Mouse (Mus musculus) midbrain, postnatal 0 days (tissue): ENCODE measurements around the gene Uggt1. TPM values are rescaled to one million over a fixed set of nuclear protein-coding genes. Genes with fewer than 3 reads are reported as not detected.

Source experiments
- ATAC-seq: fragments of 200-750 bp; cut with Nextera tagmentation; 2 replicates; pipeline ENCODE4 v1.8.0; 2017; ENCODE audit warnings: moderate number of reproducible peaks, mild to moderate bottlenecking, moderate TSS enrichment, moderate library complexity; ENCODE audit not compliant: low FRiP score
- DNase-seq: peaks from one replicate; pipeline ENCODE4 v3.0.0-alpha.2; 2015; ENCODE audit warnings: low spot score
- H3K27ac ChIP-seq: fragments of 300-500 bp; sonication (generic); 2 replicates; pipeline ENCODE4 v1.5.1; 2014; ENCODE audit warnings: low read depth, mild to moderate bottlenecking, low read length, mixed read lengths
- H3K27me3 ChIP-seq: fragments of 300-500 bp; sonication (generic); 2 replicates; pipeline ENCODE4 v1.6.1; 2014; ENCODE audit warnings: low read length, control low read depth, mixed read lengths; ENCODE audit not compliant: insufficient read depth
- H3K36me3 ChIP-seq: fragments of 300-500 bp; sonication (generic); 2 replicates; pipeline ENCODE4 v1.6.1; 2014; ENCODE audit warnings: low read length, control low read depth, mixed read lengths; ENCODE audit not compliant: insufficient read depth
- H3K4me1 ChIP-seq: fragments of 300-500 bp; sonication (generic); 2 replicates; pipeline ENCODE4 v1.6.1; 2014; ENCODE audit warnings: mild to moderate bottlenecking, control low read depth, antibody characterized with exemption, low read length, mixed read lengths; ENCODE audit not compliant: insufficient read depth
- H3K4me2 ChIP-seq: fragments of 300-500 bp; sonication (generic); 2 replicates; pipeline ENCODE4 v1.6.1; 2014; ENCODE audit warnings: low read depth, mild to moderate bottlenecking, low read length, mixed read lengths; ENCODE audit not compliant: poor library complexity, severe bottlenecking
- H3K4me3 ChIP-seq: fragments of 300-500 bp; sonication (generic); 2 replicates; pipeline ENCODE4 v1.5.1; 2014; ENCODE audit warnings: low read depth, mild to moderate bottlenecking, low read length, moderate library complexity
- H3K9ac ChIP-seq: fragments of 300-500 bp; sonication (generic); replicated peaks from 2 replicates; pipeline ENCODE4 v1.6.1; 2014; ENCODE audit warnings: mild to moderate bottlenecking, low read length, moderate library complexity, mixed read lengths; ENCODE audit not compliant: poor library complexity, severe bottlenecking
- H3K9me3 ChIP-seq: fragments of 300-500 bp; sonication (generic); 2 replicates; pipeline ENCODE4 v1.6.1; 2016; ENCODE audit warnings: low read length, control low read depth
- CTCF ChIP-seq: IDR thresholded peaks from 2 replicates; pipeline ENCODE4 v1.5.1; 2016; ENCODE audit warnings: antibody characterized with exemption, mild to moderate bottlenecking
- WGBS: fragments of 180-500 bp; shearing (Covaris S2); extraction: QIAGEN DNeasy Blood & Tissue Kit; methylation state at CpG from one replicate; pipeline ENCODE4 v1.1.7; 2014; 5-methylcytosine and 5-hydroxymethylcytosine counted together
- polyA plus RNA-seq: library from polyadenylated mRNA; unstranded; fragments of >200 nt; fragmentation: Nextera tagmentation; extraction: Ambion mirVana; gene quantifications from 2 replicates; pipeline ENCODE4 v1.2.1, GENCODE M21; 2015
- total RNA-seq: library from RNA; depleted of rRNA; stranded (reverse); fragments of >200 nt; gene quantifications from 2 replicates; pipeline ENCODE4 v1.2.3, GENCODE M21; 2014

Gene Uggt1
- total and polyA plus RNA-seq, 2 experiments from 2014 or later = 23.8 to 50.6 TPM

- H3K4me3 ChIP-seq = no peak overlapping the region
- H3K27ac ChIP-seq = no peak overlapping the region
- peak; percentile 82 for DNase-seq
- no peaks in the 10 kb centered on the region for H3K36me3 ChIP-seq
- TF ChIP-seq CTCF = peak; percentile 90
- no peak overlapping the region for H3K4me2 ChIP-seq
- H3K27me3 ChIP-seq = 0 out of 2 replicates have a peak, but pooled peaks cover 3% of the 10 kb centered on the region
- no peaks in the 10 kb centered on the region for H3K9me3 ChIP-seq
- 4% methylated on average over 6 of the region's 6 CpGs for WGBS
- no peak for ATAC-seq
- 0 out of 2 replicates have a peak, but pooled peaks cover 2% of the 10 kb centered on the region for H3K4me1 ChIP-seq
- H3K9ac ChIP-seq = no peak overlapping the region
These were observed 8.3 kb upstream of the Uggt1 start for GRCm38 (mm10) chr1:36252791-36253190.

GRCm38 (mm10) chr1:36251426-36251825 lies 6.9 kb upstream of the Uggt1 start:
- Histone ChIP-seq H3K36me3 (no peaks in the 10 kb centered on the region), H3K9ac (no peak overlapping the region), H3K9me3 (no peaks in the 10 kb centered on the region), H3K4me1 (0 out of 2 replicates have a peak, but pooled peaks cover 2% of the 10 kb centered on the region), H3K4me2 (no peak overlapping the region), H3K27ac (no peak overlapping the region), H3K27me3 (0 out of 2 replicates have a peak, but pooled peaks cover 3% of the 10 kb centered on the region), H3K4me3 (no peak overlapping the region)
- no peak for DNase-seq
- TF ChIP-seq CTCF = no peak
- WGBS = 7% methylated on average over 9 of the region's 9 CpGs
- no peak for ATAC-seq

GRCm38 (mm10) chr1:36246688-36247087 lies 2.2 kb upstream of the Uggt1 start:
- TF ChIP-seq CTCF = no peak
- Histone ChIP-seq H3K27ac (no peak overlapping the region), H3K27me3 (no peaks in the 10 kb centered on the region), H3K4me2 (no peak overlapping the region), H3K4me1 (peaks cover 5% of the 10 kb centered on the region; the same call in 1 of the 2 replicates), H3K4me3 (no peak overlapping the region), H3K9ac (no peak overlapping the region), H3K36me3 (no peaks in the 10 kb centered on the region), H3K9me3 (no peaks in the 10 kb centered on the region)
- ATAC-seq (no peak), DNase-seq (no peak)
- WGBS = 48% methylated on average over 6 of the region's 6 CpGs

GRCm38 (mm10) chr1:36244828-36245215 lies 302 bp upstream of the Uggt1 start:
- no peaks in the 10 kb centered on the region for H3K36me3 ChIP-seq
- H3K27ac ChIP-seq = no peak overlapping the region
- H3K4me2 ChIP-seq = peak overlapping the region; percentile 73; the same call in 1 of the 2 replicates
- 86% methylated on average over 4 of the region's 4 CpGs for WGBS
- no peaks in the 10 kb centered on the region for H3K27me3 ChIP-seq
- H3K9me3 ChIP-seq = no peaks in the 10 kb centered on the region
- H3K4me1 ChIP-seq = peaks cover 5% of the 10 kb centered on the region; the same call in 1 of the 2 replicates
- no peak overlapping the region for H3K9ac ChIP-seq
- ATAC-seq = no peak
- H3K4me3 ChIP-seq = peak overlapping the region; percentile 91; the same call in 1 of the 2 replicates
- DNase-seq = no peak
- no peak for TF ChIP-seq CTCF

GRCm38 (mm10) chr1:36243447-36244057 lies 968 bp downstream of the Uggt1 start:
- no peaks in the 10 kb centered on the region for H3K27me3 ChIP-seq
- WGBS = 3% methylated on average over 21 of the region's 21 CpGs

GRCm38 (mm10) chr1:36241903-36242429 lies 2.6 kb downstream of the Uggt1 start:
- Histone ChIP-seq H3K36me3 (no peaks in the 10 kb centered on the region), H3K27me3 (no peaks in the 10 kb centered on the region), H3K4me2 (no peak overlapping the region), H3K4me1 (peaks cover 5% of the 10 kb centered on the region; the same call in 1 of the 2 replicates), H3K9ac (no peak overlapping the region), H3K4me3 (no peak overlapping the region), H3K9me3 (no peaks in the 10 kb centered on the region), H3K27ac (no peak overlapping the region)
- TF ChIP-seq CTCF = no peak
- 87% methylated on average over 15 of the region's 15 CpGs for WGBS
- DNase-seq = no peak
- no peak for ATAC-seq

More at GRCm38 (mm10) chr1:36243447-36244057, 968 bp downstream of the Uggt1 start:
- no peak; the same call in 1 of the 2 replicates for ATAC-seq
- Histone ChIP-seq H3K4me2 (peak overlapping the region; percentile 73), H3K9me3 (no peaks in the 10 kb centered on the region), H3K27ac (peak overlapping the region; percentile 80), H3K9ac (peak overlapping the region; percentile 86), H3K36me3 (no peaks in the 10 kb centered on the region), H3K4me3 (peak overlapping the region; percentile 91), H3K4me1 (peaks cover 5% of the 10 kb centered on the region; the same call in 1 of the 2 replicates)
- DNase-seq = no peak
- TF ChIP-seq CTCF = no peak
